Mouse (Mus musculus) neural tube, embryonic 15.5 days (tissue): ENCODE results near the gene Klra9. TPM values are rescaled to one million over a fixed set of nuclear protein-coding genes. Genes with fewer than 3 reads are reported as not detected.
"Not testable (repeated sequence)": the region's sequence is repeated elsewhere in the genome, so short reads cannot be mapped to it uniquely, and the experiment has no call there.

Experiments
- ATAC-seq: fragments of 200-750 bp; cut with Nextera tagmentation; 2 replicates; pipeline ENCODE4 v1.8.0; 2017; ENCODE audit warnings: mild to moderate bottlenecking, moderate TSS enrichment, moderate library complexity; ENCODE audit not compliant: low FRiP score
- H3K27ac ChIP-seq: fragments of 300-500 bp; sonication (generic); replicated peaks from 2 replicates; pipeline ENCODE4 v1.5.1; 2015; ENCODE audit warnings: mild to moderate bottlenecking, inconsistent platforms
- H3K27me3 ChIP-seq: fragments of 300-500 bp; sonication (generic); replicated peaks from 2 replicates; pipeline ENCODE4 v1.6.1; 2015; ENCODE audit warnings: inconsistent platforms
- H3K36me3 ChIP-seq: fragments of 300-500 bp; sonication (generic); 2 replicates; pipeline ENCODE4 v1.6.1; 2015; ENCODE audit warnings: inconsistent platforms
- H3K4me1 ChIP-seq: fragments of 300-500 bp; sonication (generic); 2 replicates; pipeline ENCODE4 v1.6.1; 2015; ENCODE audit warnings: inconsistent platforms
- H3K4me2 ChIP-seq: fragments of 300-500 bp; sonication (generic); 2 replicates; pipeline ENCODE4 v1.6.1; 2015; ENCODE audit warnings: inconsistent platforms, mild to moderate bottlenecking, moderate library complexity
- H3K4me3 ChIP-seq: fragments of 300-500 bp; sonication (generic); replicated peaks from 2 replicates; pipeline ENCODE4 v1.5.1; 2015; ENCODE audit warnings: mild to moderate bottlenecking, inconsistent platforms
- H3K9ac ChIP-seq: fragments of 300-500 bp; sonication (generic); replicated peaks from 2 replicates; pipeline ENCODE4 v1.6.1; 2015; ENCODE audit warnings: mild to moderate bottlenecking, inconsistent platforms
- H3K9me3 ChIP-seq: fragments of 300-500 bp; sonication (generic); replicated peaks from 2 replicates; pipeline ENCODE4 v1.6.1; 2016; ENCODE audit warnings: inconsistent platforms
- WGBS: fragments of 180-500 bp; shearing (Covaris S2); methylation state at CpG from one replicate; pipeline ENCODE4 v1.1.7; 2015; ENCODE audit warnings: mixed read lengths; 5-methylcytosine and 5-hydroxymethylcytosine counted together
- polyA plus RNA-seq: library from polyadenylated mRNA; unstranded; fragments of >200 nt; fragmentation: Nextera tagmentation; extraction: Ambion mirVana; gene quantifications from 2 replicates; pipeline ENCODE4 v1.2.1, GENCODE M21; 2015

Gene Klra9
- polyA plus RNA-seq: not detected in 2 replicates

DNA sequence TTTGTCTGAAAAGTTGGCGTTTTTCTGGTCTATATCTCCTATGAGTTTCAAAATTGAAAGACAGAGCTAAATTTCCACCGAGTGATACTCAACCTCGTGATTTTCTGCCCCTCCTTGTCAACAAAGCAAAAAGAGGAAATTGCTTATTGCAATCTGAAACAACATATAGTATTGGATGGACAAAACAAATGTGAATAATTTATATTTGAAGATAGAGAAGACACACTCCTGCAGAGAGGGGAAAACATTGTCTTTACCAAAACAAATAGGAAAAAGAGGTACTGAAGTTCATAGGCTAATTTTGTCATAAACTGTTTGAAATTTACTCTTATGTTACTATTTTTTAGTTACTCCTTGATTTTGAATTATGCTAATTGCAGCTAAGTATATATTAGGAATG, at the start of gene Klra9:
TSS of gene Klra9 (minus strand) at position 101 of the 400 bp plus-strand sequence.
- H3K9me3 ChIP-seq, H3K4me1 ChIP-seq, H3K36me3 ChIP-seq, H3K4me2 ChIP-seq, H3K9ac ChIP-seq, H3K4me3 ChIP-seq, ATAC-seq, H3K27me3 ChIP-seq, H3K27ac ChIP-seq: not testable (repeated sequence)
- WGBS: 63% methylated on average over 3 of the region's 3 CpGs

DNA sequence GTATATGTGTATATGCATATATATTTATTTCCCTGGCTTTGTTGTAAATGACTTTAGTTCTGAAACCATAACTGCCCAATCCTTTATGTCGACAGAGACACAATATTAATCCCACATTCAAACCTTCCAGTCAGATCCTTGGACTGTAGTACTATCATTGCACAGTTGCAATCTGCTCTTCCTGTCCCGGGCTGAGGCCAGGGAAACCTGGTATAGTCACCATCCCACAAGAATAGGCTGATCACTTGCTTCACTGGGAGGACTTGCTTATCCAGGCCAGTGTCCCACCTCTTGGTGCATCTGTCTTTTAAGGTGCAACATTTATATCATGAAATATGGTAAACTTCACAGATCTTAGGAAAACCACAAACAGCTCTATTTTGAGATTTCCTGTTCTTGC, 44.6 kb upstream of the Klra9 start:
- Histone ChIP-seq H3K36me3 (no peaks in the 10 kb centered on the region), H3K4me2 (no peak overlapping the region), H3K9ac (no peak overlapping the region), H3K27me3 (no peaks in the 10 kb centered on the region), H3K27ac (no peak overlapping the region), H3K4me3 (no peak overlapping the region), H3K9me3 (0 out of 2 replicates have a peak, but pooled peaks cover 2% of the 10 kb centered on the region), H3K4me1 (no peaks in the 10 kb centered on the region)
- no peak for ATAC-seq
- 71% methylated on average over 2 of the region's 2 CpGs for WGBS

GRCm38 (mm10) chr6:130236635-130237034, 43.7 kb upstream of the Klra9 start:
- ATAC-seq: no peak
- no peaks in the 10 kb centered on the region for H3K36me3 ChIP-seq
- no peaks in the 10 kb centered on the region for H3K27me3 ChIP-seq
- H3K4me3 ChIP-seq: no peak overlapping the region
- H3K27ac ChIP-seq: no peak overlapping the region
- H3K4me2 ChIP-seq: no peak overlapping the region
- H3K4me1 ChIP-seq: no peaks in the 10 kb centered on the region
- no peak overlapping the region for H3K9ac ChIP-seq
- WGBS: 53% methylated on average over 1 of the region's 1 CpGs
- 0 out of 2 replicates have a peak, but pooled peaks cover 2% of the 10 kb centered on the region for H3K9me3 ChIP-seq

- no peak within 1 kb of the TSS for H3K9ac ChIP-seq
- no peaks in the 10 kb centered on the region for H3K4me1 ChIP-seq
- no peak within 1 kb of the TSS for H3K4me3 ChIP-seq
- H3K27ac ChIP-seq: no peak within 1 kb of the TSS
- H3K9me3 ChIP-seq: 0 out of 2 replicates have a peak, but pooled peaks cover 5% of the 10 kb centered on the region
- no peaks in the 10 kb centered on the region for H3K36me3 ChIP-seq
- ATAC-seq: no peak
- H3K27me3 ChIP-seq: no peaks in the 10 kb centered on the region
- no peak within 1 kb of the TSS for H3K4me2 ChIP-seq
These were observed 40.3 kb upstream of the Klra9 start, which contains the start of gene Klra7 for GRCm38 (mm10) chr6:130233222-130233621. Klra7 (minus strand) TSS chr6:130233322.

DNA sequence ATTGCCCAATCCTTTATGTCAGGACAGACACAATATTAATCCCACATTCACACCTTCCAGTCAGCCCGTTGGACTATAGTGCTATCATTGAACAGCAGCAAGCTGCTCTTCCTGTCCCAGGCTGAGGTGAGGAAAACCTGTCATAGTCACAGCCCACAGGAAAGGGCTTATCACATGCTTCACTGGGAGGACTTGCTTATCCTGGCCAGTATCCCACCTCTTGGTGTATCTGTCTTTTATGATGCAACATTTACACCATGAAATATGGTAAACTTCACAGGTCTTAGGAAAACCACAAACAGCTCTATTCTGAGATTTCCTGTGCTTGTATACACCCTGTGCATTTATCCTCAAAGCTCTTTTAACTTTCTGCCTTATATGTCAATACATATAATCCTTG, 4.5 kb upstream of the Klra9 start:
- WGBS: 96% methylated on average over 1 of the region's 1 CpGs
- H3K27ac ChIP-seq, H3K4me2 ChIP-seq, H3K9ac ChIP-seq, H3K27me3 ChIP-seq, ATAC-seq, H3K36me3 ChIP-seq, H3K4me3 ChIP-seq, H3K4me1 ChIP-seq, H3K9me3 ChIP-seq: not testable (repeated sequence)

DNA sequence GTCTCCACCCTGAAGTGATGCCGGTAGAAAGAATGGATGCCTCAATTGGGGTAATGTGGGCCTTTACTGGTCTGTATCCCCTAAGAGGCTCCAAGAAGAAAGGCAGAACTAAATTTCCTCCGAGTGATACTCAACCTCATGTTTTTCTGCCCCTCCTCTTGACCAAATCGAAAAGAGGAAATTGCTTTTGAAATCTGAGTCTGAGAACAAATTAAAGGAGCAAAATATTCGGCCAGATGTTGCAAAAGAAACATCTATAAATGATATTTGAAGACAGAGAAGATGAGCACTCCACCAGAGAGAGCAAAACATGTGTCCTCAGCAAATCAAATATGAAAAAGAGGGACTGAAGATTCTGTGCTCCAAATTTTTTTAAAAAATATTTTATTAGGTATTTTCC, 63.1 kb downstream of the Klra9 start, which contains the start of gene Klra8:
TSS of gene Klra8 (minus strand) at position 101 of the 400 bp plus-strand sequence.
- ATAC-seq, H3K4me2 ChIP-seq, H3K4me3 ChIP-seq, H3K27me3 ChIP-seq, H3K27ac ChIP-seq, H3K4me1 ChIP-seq, H3K36me3 ChIP-seq, H3K9ac ChIP-seq, H3K9me3 ChIP-seq: not testable (repeated sequence)
- 72% methylated on average over 4 of the region's 4 CpGs for WGBS

Other genes with a start within 250 kb of the Klra9 start
- gene Klra6, start 166.2 kb downstream of the Klra9 start, polyA plus RNA-seq: not detected in 2 replicates
- not detected in 2 replicates for gene Klra4, start 125.8 kb downstream of the Klra9 start, polyA plus RNA-seq
- not detected in 2 replicates for gene Klra8, start 63.2 kb downstream of the Klra9 start, polyA plus RNA-seq
- gene Klra7, start 40.2 kb upstream of the Klra9 start, polyA plus RNA-seq: not detected in 2 replicates
- gene Klra10, start 88.8 kb upstream of the Klra9 start, polyA plus RNA-seq: not detected in 2 replicates
- not detected in 2 replicates for gene Klra3, start 144.5 kb upstream of the Klra9 start, polyA plus RNA-seq
- gene Klra1, start 193.8 kb upstream of the Klra9 start, polyA plus RNA-seq: not detected in 2 replicates